Mouse (Mus musculus): ENCODE data around the gene Mex3a.

Gene Mex3a

DNA sequence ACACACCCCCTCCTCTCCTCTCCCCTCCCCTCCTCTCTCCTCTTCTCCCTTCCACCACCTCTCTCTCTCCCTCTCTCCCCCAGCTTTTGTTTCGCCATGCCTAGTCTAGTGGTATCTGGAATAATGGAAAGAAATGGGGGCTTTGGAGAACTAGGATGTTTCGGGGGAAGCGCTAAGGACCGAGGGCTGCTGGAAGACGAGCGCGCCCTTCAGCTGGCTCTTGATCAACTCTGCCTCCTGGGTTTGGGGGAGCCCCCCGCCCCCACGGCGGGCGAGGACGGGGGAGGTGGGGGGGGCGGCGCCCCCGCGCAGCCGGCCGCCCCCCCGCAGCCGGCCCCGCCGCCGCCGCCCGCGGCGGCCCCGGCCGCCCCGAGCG is at the start of gene Mex3a:
TSS of gene Mex3a (plus strand) at position 97 of the 376 bp plus-strand sequence.
- DNase-seq (ENCODE audit: low spot score in 2 of 2): no peak

DNA sequence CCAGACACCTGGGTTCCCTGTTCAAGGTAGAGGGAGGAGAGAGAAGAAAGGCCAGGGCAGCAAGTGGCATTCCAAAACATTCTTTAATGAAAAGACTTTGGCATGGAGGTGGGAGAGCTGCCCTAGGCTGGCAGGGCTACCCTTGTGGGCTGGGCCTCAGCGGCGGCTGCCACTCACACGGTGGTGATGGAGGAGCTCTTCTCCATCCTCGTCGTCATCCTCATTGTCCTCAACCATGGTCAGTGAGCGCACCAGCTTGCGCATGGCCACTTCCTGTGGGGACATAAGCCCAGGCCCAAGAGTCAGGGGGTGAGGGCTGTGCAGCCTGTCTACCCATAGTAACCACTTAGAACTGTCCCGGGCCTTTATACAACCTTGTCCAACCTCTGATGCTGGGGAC is 49.1 kb upstream of the Mex3a start:
- no peak for DNase-seq (ENCODE audit: low spot score in 2 of 2)

DNA sequence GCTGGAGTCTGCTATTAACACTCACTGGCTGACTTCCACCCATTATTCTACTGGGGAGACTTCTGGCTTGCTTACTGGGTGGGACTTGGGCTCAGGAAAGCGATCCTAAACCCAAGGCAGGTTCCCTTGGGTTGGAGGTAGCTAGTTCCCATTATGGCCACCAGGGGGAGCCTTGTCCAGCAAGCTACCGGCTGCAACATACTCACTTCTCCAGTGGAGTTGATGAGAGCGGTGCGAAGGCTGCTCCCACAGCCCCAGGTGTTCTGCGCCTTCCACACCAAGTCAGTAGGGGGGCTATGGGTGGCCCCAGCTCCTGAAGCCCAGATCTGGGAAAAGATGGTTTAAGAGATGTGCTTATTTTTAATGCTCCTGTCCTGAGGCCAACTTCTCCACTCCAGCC is 48.6 kb upstream of the Mex3a start:
- peak; percentile 65 to 86 for DNase-seq (ENCODE audit: low spot score in 2 of 2)

DNA sequence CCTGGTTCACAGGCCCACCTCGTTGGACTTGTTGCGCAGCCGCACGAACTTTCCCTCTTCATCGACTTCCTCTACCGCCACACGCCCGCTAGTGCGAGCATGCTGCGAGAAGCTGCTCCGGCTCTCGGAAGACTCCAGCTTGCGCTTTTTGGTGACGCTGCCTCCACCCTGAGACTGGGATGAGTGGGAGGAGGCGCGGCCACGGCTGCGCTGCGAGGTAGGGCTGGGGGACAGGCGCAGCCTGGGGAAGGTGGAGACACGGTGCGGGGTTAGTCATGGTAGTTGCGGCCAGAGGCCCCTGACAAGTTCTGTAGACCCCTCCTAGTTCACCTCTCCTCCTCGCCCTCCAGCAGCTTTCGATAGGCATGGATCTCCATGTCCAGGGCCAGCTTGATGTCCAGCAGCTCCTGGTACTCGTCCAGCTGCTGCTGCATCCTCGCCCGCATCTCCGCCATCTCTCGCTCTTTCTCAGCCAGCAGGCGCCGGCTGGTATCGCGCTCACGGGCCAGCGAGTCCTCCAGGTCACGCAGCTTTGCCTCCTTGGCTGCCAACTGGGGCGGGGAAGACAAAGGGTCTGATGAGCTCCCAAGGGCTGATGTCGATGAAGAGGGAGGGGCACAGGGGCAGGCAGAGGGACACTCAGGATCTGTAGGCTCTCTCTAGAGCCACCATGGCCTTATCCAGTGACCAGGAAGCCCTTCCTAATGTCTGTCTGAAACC is 47.4 kb upstream of the Mex3a start:
- DNase-seq (ENCODE audit: low spot score in 2 of 2): no peak

DNA sequence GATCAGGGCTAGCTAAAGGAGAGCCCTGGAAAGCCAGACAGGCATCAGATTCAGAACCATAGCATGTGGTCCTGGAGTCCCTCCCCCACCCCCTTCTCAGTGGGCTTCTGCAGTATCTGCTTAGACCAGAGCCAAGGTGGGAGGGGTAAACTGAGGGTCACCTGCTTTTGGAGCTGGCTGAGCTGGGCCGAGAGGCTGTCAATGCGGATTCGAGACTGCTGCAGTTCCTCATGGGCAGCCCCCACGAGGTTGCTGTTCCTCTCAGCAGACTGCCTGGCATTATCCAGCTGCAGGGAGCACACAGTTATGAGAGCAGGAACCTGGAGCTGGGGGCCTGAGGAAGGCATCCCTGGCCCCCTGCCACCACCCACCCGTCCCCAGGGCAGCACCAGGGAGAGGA is 46.2 kb upstream of the Mex3a start:
- no peak for DNase-seq (ENCODE audit: low spot score in 2 of 2)

DNA sequence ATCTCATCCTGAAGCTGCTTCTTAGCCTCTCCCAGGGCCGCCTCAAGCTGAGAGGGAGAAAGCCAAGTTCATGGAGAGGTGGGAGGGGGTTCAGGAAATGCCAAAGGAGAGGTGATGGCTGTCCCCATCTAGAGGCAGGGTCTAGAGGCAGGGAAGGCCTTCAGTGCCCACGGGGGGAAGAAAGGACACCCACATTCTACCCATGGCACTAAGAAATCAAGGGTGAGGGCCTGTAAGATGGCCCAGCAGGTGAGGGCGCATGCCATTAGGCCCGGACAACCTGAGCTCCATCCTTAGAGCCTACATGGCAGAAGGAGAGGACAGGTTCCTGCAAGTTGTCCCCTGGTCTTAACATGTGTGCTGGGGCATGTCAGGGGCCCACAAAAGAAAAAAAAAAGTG is 45.3 kb upstream of the Mex3a start:
- DNase-seq (ENCODE audit: low spot score in 2 of 2): no peak

DNA sequence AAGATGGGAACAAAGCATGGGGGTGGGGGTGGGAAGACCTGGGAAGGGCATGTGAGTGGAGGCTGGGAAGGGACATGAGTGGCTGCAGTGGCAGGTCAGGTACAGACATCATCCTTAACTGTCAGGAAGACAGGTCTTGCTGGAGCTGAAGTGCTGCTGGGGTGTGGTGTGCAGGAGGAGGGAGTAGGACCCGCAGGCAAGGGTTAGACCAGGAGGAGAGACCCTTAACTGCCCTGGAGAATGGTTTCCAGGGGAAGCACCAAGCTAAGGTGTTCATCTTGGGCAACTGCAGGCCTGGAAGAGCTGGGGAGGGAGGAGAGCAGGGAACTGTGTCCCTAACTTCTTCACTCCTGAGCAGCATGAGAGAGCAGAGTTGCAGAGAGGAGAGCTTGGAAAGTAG is 44.8 kb upstream of the Mex3a start:
- DNase-seq (ENCODE audit: low spot score in 2 of 2): no peak

DNA sequence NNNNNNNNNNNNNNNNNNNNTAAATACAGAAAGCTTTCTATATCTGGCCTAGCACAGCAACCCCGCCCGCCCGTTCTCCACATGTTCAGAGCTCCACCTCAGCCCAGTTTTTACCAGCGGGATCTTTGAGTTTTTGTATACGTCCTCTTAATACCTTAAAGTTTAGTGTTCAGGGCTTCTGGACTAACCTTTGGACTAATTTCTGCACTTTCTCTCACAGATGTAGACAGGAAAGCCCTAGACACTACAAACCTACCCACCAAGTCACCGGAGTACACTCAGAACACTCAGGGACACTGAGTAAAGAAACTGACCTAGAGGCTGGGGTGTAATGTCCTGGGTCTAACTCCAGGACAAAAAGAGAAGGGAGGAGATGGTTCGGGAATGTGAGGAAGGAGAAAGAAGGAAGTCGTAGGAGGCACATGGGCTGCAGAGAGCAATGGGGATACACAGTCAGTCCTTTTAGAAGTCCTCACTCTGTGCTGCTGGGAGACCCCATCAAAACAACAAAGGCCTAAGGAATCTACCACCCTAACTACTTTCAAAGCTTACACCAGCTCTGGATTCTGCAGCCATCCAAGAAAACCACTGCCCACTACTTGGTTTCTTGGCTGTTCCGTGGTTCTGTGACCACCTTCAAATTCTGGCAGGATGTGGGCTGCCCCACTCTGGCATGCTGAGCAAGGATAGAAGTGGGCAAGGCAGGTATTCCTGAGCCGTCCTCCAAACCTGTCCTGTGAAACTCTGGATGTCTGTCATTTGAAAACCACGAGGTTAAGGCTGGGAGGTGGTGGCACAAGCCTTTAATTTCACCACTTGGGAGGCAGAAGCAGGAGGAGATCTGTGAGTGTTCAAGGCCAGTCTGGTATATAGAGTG is 38.3 kb upstream of the Mex3a start:
- peak in 1 of 2 experiments; percentile 54 for DNase-seq (ENCODE audit: low spot score in 2 of 2)

DNA sequence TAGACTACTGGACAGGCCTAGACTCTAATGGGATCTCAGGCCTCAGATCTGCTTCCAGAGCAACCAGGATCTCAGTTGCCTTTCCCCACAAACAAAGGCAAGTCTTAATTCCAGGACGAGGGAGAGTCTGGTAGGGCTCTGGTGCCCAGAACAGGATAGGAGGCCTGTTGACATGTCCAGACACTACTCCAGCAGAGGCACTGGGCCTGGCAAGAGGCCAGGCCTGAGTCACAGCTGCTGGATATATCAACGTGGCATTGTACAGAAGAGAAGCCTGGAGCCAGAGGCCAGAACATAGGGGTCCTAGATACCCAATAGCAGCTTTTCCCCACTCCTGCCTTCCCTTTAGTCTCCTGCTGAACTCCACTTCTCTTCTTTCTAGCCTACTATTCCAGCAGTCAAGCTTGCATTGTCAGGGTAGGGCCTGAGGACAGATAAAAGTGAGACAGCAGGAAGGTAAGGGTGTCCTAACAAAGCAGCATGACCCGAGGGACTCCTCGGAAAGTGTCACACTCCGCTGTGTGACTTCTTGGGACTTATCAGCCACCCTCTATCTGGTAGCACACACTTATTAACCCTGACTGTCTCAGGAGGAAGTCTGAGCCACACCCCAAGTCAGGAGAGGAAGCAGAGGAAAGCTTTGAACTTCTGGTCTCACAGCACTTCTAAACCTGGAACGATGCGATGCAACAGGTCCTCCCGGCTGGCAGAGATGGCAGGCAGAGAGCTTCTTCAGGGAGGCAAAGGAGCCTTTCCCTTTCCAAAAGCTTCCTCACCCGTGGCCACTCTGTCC is 37.2 kb upstream of the Mex3a start:
- DNase-seq (ENCODE audit: low spot score in 2 of 2): peak; percentile 60 to 63

DNA sequence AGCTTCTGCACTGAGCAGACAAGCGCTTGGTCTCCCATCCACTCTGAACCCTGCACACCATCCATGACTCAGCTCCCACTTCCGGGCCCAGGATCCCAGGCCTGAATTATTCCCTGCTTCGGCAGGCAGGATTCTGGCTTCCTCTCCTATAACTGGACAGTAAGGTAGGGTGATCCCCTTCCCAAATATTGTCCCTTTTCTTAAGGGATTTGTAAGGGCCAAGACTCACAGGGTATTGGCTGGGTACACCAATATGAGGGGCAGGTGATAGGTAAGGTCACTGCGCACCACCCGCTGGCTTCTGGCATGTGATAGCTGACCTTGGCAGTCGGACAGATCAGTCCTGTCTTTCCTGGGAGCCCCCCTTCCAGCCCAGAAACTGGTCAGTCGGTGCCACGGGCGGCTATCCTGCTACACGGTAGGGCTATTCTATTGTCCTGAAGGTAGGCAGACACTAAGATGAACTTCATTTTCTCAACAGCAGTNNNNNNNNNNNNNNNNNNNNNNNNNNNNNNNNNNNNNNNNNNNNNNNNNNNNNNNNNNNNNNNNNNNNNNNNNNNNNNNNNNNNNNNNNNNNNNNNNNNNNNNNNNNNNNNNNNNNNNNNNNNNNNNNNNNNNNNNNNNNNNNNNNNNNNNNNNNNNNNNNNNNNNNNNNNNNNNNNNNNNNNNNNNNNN is 36.3 kb upstream of the Mex3a start:
- no peak for DNase-seq (ENCODE audit: low spot score in 2 of 2)

DNA sequence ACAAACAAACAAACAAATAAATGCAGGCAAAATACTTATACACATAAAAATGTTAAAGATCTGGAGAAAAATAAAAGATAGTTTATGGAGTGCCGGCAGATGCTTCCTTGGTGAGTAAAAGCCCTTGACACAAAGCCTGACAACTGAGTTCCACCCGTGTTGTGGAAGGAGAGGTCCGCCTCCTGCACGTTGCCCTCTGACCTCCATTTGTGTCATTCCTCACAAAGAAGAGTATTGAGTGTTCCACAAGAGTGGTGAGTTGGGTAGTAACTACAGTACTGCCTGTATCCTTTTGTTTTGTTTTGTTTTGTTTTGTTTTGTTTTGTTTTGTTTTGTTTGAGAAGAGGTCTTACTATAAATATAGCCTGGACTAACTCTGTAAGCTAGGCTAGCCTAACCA is 32.6 kb upstream of the Mex3a start:
- no peak for DNase-seq (ENCODE audit: low spot score in 2 of 2)

DNA sequence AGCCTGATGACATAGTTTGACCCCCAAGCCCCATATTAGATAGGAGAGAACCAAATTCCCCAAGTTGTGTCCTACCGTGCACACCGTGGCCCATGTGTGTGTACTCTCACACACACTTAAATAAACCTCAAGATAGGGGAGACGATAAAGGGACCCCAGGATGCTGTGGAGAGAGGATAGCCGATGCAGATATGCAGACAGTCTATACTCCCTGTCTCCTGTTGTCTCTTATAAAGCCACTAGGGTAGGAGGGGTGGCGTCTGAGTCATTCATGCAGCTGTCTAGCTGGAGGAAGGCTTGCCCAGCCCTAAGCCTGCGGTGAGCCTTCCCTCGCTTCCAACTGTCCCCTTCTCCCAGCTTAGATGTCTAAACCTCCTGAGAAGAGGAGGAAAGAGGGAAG is 32.1 kb upstream of the Mex3a start:
- DNase-seq (ENCODE audit: low spot score in 2 of 2): no peak

DNA sequence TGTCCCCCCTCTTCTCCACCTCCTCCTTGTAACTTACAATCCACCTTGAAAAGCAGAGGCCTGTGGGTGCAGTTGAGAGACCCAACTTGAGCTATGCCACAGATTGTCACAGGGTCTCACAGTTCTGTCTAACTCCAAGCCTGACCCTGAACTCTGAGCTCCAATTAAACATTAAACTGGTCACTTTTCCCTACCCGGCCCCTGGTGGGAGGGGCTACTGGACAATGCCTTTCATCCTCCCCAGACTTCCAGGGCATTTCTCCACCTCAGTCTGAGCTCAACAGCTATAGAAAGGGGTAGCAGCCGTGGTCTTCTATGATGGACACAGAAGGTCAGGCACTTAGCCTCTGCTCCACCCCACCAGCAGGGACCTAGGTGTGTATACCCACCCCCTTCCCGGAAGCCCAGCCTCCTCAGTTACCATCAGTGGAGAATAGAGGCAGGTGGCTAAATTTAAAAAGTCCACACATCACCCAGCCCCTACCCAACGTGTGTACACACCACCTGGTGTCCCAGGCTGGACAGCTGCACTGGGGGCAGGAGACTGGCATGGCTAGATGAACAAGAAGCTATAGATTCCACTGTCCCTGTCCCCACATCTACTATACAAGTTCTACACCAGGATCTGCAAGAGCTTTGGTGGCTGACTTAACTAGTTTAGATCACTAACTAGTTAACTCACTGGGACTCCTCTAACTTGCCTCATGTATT is 31.4 kb upstream of the Mex3a start:
- DNase-seq (ENCODE audit: low spot score in 2 of 2): no peak

DNA sequence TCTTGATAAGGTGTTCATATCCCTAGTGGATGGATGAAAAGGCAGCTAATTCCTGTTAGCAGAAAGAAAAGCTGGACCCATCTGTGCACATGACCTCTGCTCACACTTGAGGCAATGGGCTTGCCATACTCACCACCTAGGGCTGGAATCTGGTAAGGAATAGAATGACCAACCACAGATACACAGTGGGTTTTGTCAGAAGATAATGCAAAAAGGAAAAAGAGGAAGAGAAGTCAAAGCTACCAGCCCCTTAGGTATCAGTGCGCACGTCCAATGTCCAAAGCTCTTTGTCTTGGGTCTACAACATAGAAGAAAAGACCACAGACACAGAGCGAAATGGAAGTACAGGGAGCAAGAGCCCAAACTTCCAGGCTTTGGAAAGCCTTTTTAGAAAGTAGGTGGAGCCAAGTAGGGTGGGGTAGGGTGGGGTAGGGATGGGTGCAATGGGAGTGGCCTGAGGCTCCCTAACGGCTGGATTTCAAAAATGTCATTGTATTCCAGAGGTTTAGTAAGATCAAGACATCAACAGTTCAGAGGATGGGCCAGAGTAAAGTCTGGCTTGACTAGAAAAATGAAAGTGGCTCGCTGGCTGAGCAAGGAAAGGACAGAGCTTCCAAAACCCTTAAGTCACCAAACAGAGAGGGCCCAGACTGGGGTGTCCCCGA is 30.7 kb upstream of the Mex3a start:
- DNase-seq (ENCODE audit: low spot score in 2 of 2): no peak

DNA sequence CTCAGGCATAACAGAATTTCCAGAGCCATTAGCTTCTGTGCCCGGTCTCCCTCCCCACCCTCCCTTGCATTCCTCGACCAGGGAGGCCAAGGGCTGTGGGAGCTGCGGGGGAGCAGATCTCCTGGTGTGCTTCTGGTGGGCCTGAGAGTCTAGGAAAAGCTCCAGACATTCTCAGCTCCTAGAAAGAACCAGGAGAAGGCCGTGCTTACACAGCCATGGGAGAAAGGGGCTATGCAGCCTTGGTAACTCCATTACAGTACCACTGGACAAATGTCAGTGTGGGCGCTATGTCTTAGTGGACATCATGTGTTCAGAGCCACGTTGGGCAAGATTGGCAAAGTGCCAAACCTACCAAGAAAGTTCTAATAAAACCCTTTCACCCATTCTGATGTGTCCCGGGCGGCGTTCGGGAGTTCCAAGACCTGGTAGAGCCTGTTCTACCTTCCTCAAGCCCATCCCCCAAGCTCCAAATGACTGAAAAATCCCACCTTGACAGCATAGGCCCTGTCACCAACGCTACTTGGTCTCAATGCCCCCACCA is 30.1 kb upstream of the Mex3a start:
- peak in 1 of 2 experiments; percentile 39 for DNase-seq (ENCODE audit: low spot score in 2 of 2)

DNA sequence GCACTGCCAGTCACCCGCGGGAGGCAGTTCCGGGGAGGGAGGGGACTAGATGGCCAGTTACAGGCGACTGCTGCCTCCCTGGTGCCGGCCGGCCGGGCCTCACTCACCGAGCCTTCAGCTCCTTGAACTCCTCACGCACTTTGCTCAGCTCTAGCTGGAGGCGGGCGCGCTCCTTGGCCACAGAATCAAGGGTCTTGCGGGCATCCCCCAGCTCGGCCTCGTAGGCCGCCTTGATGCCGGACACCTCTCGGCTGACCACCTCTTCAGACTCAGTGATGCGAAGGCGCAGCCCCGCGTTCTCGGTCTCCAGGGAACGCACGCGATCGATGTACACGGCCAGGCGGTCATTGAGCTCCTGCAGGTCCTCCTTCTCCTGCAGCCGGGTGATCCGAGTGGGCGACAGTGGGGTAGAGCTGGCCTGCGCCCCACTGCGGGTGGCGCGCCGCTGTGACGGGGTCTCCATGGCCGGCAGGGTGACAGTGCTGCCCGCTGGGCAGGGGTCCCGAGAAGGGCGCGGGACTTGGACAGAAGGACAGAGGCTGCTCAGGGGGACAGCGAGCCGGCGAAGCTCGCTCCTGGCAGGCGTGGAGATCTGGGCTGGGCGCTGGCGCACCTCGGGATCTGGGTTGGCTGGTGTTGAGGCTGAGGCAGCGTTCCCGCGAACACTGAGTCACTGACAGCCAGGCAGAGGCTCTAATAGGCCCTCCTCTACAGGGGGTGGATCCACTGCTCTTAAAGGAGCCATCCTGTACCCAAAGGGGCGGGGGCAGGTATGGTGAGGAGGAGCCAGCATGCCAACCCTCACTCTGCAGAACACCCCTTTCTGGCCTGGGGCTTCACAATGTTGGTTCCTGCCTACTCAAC is 29.3 kb upstream of the Mex3a start:
- peak; percentile 89 to 91 for DNase-seq (ENCODE audit: low spot score in 2 of 2)

DNA sequence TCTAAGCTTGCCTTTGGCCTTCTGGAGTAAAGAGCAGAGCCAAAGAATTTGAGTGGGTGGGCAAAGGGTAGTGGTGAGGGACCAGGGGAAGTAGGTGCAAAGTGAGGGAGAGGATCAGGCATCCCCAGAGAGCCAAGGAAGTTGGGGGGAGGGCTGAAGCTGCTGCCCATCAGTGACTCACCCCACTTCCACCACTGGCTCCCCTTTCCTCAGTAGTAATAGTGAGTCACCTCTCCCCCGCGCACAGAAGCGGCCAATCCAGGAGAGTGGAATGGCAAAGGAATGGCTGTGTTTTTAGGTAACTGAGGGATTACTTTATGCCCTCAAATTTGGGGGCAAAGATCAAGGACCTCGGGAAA is 28.7 kb upstream of the Mex3a start:
- DNase-seq (ENCODE audit: low spot score in 2 of 2): no peak

DNA sequence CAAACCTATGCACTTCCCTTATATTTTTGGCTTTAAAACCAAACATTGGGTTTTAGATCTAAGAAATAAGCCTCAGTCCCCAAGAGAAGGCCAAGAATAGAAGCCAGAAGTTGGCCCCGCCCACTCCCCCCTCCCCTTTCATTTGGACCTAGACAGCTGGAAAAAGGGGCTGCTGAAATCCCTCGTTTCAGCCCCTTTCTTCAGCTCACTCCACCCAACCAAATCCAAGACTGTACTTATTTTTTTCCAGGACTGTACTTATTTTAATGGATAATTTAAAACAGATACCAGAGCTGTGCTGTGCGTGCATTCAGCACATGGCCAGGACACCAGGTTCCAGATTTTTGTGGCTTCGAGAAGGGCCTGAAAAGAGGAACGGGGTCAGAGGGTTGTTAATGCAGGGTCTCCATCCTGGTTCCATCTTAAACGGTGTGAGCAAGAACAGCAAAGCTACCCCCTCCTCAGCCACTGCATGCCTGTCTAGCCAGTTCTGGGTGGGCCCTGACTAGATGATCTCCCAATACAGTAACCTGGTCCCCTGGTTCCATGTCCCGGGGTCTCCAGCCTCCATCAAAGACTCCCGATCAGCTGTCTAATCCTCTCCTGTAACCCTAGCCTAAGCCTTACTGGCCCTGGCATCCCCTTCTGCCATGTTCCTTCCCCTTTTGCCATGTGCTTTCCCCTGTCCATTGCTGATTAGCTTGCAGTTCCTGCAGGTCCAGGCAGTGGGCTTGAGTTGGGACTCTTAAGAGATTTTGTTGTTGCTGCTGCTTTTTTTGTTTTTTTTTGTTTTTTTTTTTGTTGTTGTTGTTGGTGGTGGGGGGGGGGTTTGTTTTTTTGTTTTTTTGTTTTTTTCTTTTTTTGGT is 28.1 kb upstream of the Mex3a start:
- DNase-seq (ENCODE audit: low spot score in 2 of 2): no peak

DNA sequence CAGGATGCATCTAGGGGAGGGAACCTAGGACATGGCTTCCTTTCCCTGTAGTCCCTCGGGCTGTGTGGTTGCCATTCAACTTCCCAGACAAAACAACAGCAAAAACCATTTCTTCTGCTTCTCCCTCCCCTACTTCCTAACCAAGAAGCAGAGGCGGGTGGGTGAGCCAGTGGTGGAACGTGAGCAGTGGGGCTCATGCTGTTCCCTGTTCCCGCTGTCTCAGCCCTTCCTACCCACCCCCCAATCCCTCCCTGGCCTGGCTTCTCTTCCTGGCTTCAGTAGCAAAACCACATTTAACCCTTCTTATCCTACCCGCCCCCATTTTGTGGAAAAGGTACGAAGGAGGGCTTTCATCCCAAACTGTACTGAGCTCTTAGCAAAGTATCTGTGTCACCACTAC is 27.1 kb upstream of the Mex3a start:
- no peak for DNase-seq (ENCODE audit: low spot score in 2 of 2)

Data from urinary bladder, postnatal 4 days (tissue).